Comparison of ENCODE assay signal across 9 mouse cellular contexts in the genomic region with DNA sequence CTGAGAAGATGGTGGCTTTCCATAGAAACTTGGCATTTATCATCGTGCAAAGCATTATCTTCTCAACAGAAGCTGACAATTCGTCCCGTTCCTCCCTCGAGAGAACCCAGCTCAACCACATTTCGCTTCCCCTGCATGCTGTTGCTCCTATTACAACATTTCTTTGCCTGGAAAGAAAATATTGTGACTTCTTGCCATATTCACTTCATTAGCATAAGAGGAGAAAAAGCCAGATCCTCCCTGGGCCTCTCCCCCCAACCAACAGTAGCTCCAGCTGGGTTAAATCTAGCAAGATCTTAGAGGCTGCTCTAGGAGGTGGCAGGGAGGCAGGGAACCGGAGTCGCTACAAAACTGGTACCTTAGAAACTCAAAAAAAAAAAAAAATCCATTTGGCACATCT.
DNase-seq lines count a peak whose midpoint lies in the region; ATAC-seq and TF ChIP-seq lines count a peak whose summit lies in the region.
"Had no signal": no experiment of that assay in that cellular context is flagged by ENCODE, and none has a peak within 500 bp of the region (broad histone marks: within the 10 kb centered on the region; RNA-seq: fewer than 3 reads in every experiment).

No protein-coding gene starts in this region.

- H3K27ac ChIP-seq in kidney, postnatal 0 days = peak overlapping the region; percentile 11; the same call in 1 of the 2 replicates
- H3K27ac ChIP-seq in kidney, embryonic 14.5 days (ENCODE audit: low read depth, low read length) = no peak overlapping the region; the same call in 1 of the 2 replicates
- H3K27ac ChIP-seq in ES-Bruce4 (ENCODE audit: insufficient read depth, low read length) = peak overlapping the region; percentile 37
- peak overlapping the region; percentile 60 for H3K27ac ChIP-seq in embryonic facial prominence, embryonic 13.5 days
- H3K27ac ChIP-seq in hindbrain, postnatal 0 days = peak overlapping the region; percentile 45; the same call in 1 of the 2 replicates

- TF ChIP-seq POLR2A in ES-Bruce4 (IDR thresholded peaks at IDR 0.05; ENCODE audit: insufficient read depth, low read length) = no peak

- peaks cover 33% of the 10 kb centered on the region for H3K4me1 ChIP-seq in kidney, postnatal 0 days (replicated peaks; ENCODE audit: insufficient read depth, low read length)
- peaks cover 45% of the 10 kb centered on the region for H3K4me1 ChIP-seq in kidney, embryonic 14.5 days (ENCODE audit: control insufficient read depth, insufficient read depth, low read length)
- H3K4me1 ChIP-seq in ES-Bruce4 (ENCODE audit: control insufficient read depth, insufficient read depth, low read length) = peaks cover 18% of the 10 kb centered on the region
- peaks cover 78% of the 10 kb centered on the region for H3K4me1 ChIP-seq in embryonic facial prominence, embryonic 13.5 days
- H3K4me1 ChIP-seq in hindbrain, postnatal 0 days (ENCODE audit: insufficient read depth, low read length) = peaks cover 40% of the 10 kb centered on the region

- ATAC-seq in kidney, postnatal 0 days (replicated peaks; ENCODE audit: low FRiP score, low read depth) = no peak
- no peak for ATAC-seq in kidney, embryonic 14.5 days (ENCODE audit: low FRiP score, low TSS enrichment)
- no peak for ATAC-seq in embryonic facial prominence, embryonic 13.5 days (ENCODE audit: insufficient number of reproducible peaks, insufficient read depth, low FRiP score, low TSS enrichment, low read depth)
- no peak for ATAC-seq in hindbrain, postnatal 0 days
- ATAC-seq in inflammation-experienced regulatory T-cells, adult 6 months = no peak

- H3K4me2 ChIP-seq in kidney, postnatal 0 days (ENCODE audit: low read length) = no peak overlapping the region
- H3K4me2 ChIP-seq in kidney, embryonic 14.5 days (replicated peaks; ENCODE audit: low read depth, low read length) = no peak overlapping the region
- 0 out of 2 replicates have a peak overlapping the region, but pooled peaks have one; percentile 5 for H3K4me2 ChIP-seq in embryonic facial prominence, embryonic 13.5 days
- no peak overlapping the region for H3K4me2 ChIP-seq in hindbrain, postnatal 0 days (ENCODE audit: low read depth, low read length)

- TF ChIP-seq CTCF in kidney, postnatal 0 days (IDR thresholded peaks at IDR 0.05; ENCODE audit: low read depth) = no peak
- no peak for TF ChIP-seq CTCF in ES-Bruce4 (IDR thresholded peaks at IDR 0.05; ENCODE audit: low read depth, low read length)
- TF ChIP-seq CTCF in hindbrain, postnatal 0 days (IDR thresholded peaks at IDR 0.05; ENCODE audit: low read depth) = no peak

- H3K4me3 ChIP-seq in kidney, postnatal 0 days (replicated peaks; ENCODE audit: low read depth, low read length) = no peak overlapping the region
- H3K4me3 ChIP-seq in kidney, embryonic 14.5 days (ENCODE audit: low read length) = no peak overlapping the region
- H3K4me3 ChIP-seq in ES-Bruce4 (ENCODE audit: low read depth, low read length) = no peak overlapping the region
- H3K4me3 ChIP-seq in embryonic facial prominence, embryonic 13.5 days = no peak overlapping the region
- no peak overlapping the region for H3K4me3 ChIP-seq in hindbrain, postnatal 0 days (ENCODE audit: low read length)

- no peak overlapping the region for H3K9ac ChIP-seq in kidney, postnatal 0 days (ENCODE audit: low read depth, low read length)
- H3K9ac ChIP-seq in kidney, embryonic 14.5 days (ENCODE audit: low read depth, low read length) = no peak overlapping the region
- H3K9ac ChIP-seq in ES-Bruce4 (ENCODE audit: low read depth, poor library complexity, severe bottlenecking) = no peak overlapping the region
- no peak overlapping the region for H3K9ac ChIP-seq in embryonic facial prominence, embryonic 13.5 days
- H3K9ac ChIP-seq in hindbrain, postnatal 0 days (replicated peaks; ENCODE audit: low read length) = no peak overlapping the region

- WGBS in kidney, postnatal 0 days = 58% methylated on average over 7 of the region's 7 CpGs
- 66% methylated on average over 7 of the region's 7 CpGs for WGBS in kidney, embryonic 14.5 days
- WGBS in embryonic facial prominence, embryonic 13.5 days = 25% methylated on average over 7 of the region's 7 CpGs
- WGBS in hindbrain, postnatal 0 days = 33% methylated on average over 7 of the region's 7 CpGs

- DNase-seq in kidney, postnatal 0 days (ENCODE audit: low spot score) = no peak
- DNase-seq in hindbrain, postnatal 0 days (ENCODE audit: low spot score) = no peak
- DNase-seq in c-Kit-positive CD71-positive TER-119-positive erythroid progenitor cells, embryonic 14.5 days (ENCODE audit: low spot score) = no peak
- DNase-seq: cerebellum, adult 11-12 months; right cerebral cortex, postnatal 25 days had no signal

- TF ChIP-seq EP300 in ES-Bruce4 (IDR thresholded peaks at IDR 0.05; ENCODE audit: insufficient read depth, low read depth, low read length) = no peak

- no peaks in the 10 kb centered on the region for H3K9me3 ChIP-seq in kidney, postnatal 0 days (replicated peaks; ENCODE audit: low read length)
- no peaks in the 10 kb centered on the region for H3K9me3 ChIP-seq in kidney, embryonic 14.5 days (ENCODE audit: control insufficient read depth, low read length)
- no peaks in the 10 kb centered on the region for H3K9me3 ChIP-seq in ES-Bruce4 (replicated peaks; ENCODE audit: control insufficient read depth, insufficient read depth, low read length, poor library complexity, severe bottlenecking)
- no peaks in the 10 kb centered on the region for H3K9me3 ChIP-seq in embryonic facial prominence, embryonic 13.5 days
- H3K9me3 ChIP-seq in hindbrain, postnatal 0 days (ENCODE audit: low read length) = no peaks in the 10 kb centered on the region

- H3K27me3 ChIP-seq in kidney, postnatal 0 days (ENCODE audit: insufficient read depth, low read length) = no peaks in the 10 kb centered on the region
- no peaks in the 10 kb centered on the region for H3K27me3 ChIP-seq in kidney, embryonic 14.5 days (ENCODE audit: control insufficient read depth, insufficient read depth, low read length)
- no peaks in the 10 kb centered on the region for H3K27me3 ChIP-seq in ES-Bruce4 (ENCODE audit: control insufficient read depth, insufficient read depth, low read length, poor library complexity, severe bottlenecking)
- no peaks in the 10 kb centered on the region for H3K27me3 ChIP-seq in embryonic facial prominence, embryonic 13.5 days
- H3K27me3 ChIP-seq in hindbrain, postnatal 0 days (ENCODE audit: insufficient read depth, low read length) = no peaks in the 10 kb centered on the region

- H3K36me3 ChIP-seq in kidney, postnatal 0 days (ENCODE audit: insufficient read depth, low read length) = no peaks in the 10 kb centered on the region
- no peaks in the 10 kb centered on the region for H3K36me3 ChIP-seq in kidney, embryonic 14.5 days (ENCODE audit: control insufficient read depth, insufficient read depth, low read length)
- 0 out of 2 replicates have a peak, but pooled peaks cover 4% of the 10 kb centered on the region for H3K36me3 ChIP-seq in ES-Bruce4 (ENCODE audit: control insufficient read depth, insufficient read depth, low read length, poor library complexity, severe bottlenecking)
- no peaks in the 10 kb centered on the region for H3K36me3 ChIP-seq in embryonic facial prominence, embryonic 13.5 days
- no peaks in the 10 kb centered on the region for H3K36me3 ChIP-seq in hindbrain, postnatal 0 days (ENCODE audit: insufficient read depth, low read length)
